Mouse (Mus musculus): ENCODE results near the gene Smarcd1.
A peak's percentile ranks its signal among the peaks of the same experiment; 100 is the strongest.

Smarcd1 gene

GRCm38 (mm10) chr15:99701999-99702900 is at the start of gene Smarcd1:
Gene Smarcd1, plus strand, starts transcription at chr15:99702129.
- peak; percentile 88 to 91 for DNase-seq (ENCODE audit: low read depth in 2 of 2, low spot score in 2 of 2)

GRCm38 (mm10) chr15:99653291-99653690 is 48.6 kb upstream of the Smarcd1 start:
- no peak for DNase-seq (ENCODE audit: low read depth in 2 of 2, low spot score in 2 of 2)

GRCm38 (mm10) chr15:99653876-99654275 is 48.1 kb upstream of the Smarcd1 start:
- no peak for DNase-seq (ENCODE audit: low read depth in 2 of 2, low spot score in 2 of 2)

- no peak for DNase-seq (ENCODE audit: low read depth in 2 of 2, low spot score in 2 of 2)
Measured at GRCm38 (mm10) chr15:99655956-99656355, 46.0 kb upstream of the Smarcd1 start.

GRCm38 (mm10) chr15:99658437-99658836 is 43.5 kb upstream of the Smarcd1 start:
- no peak for DNase-seq (ENCODE audit: low read depth in 2 of 2, low spot score in 2 of 2)

GRCm38 (mm10) chr15:99661121-99661830 is 40.7 kb upstream of the Smarcd1 start:
- DNase-seq (ENCODE audit: low read depth in 2 of 2, low spot score in 2 of 2) = no peak

- DNase-seq (ENCODE audit: low read depth in 2 of 2, low spot score in 2 of 2) = no peak
Measured at GRCm38 (mm10) chr15:99662371-99662770, 39.6 kb upstream of the Smarcd1 start.

- no peak for DNase-seq (ENCODE audit: low read depth in 2 of 2, low spot score in 2 of 2)
Measured at GRCm38 (mm10) chr15:99663964-99664599, 37.8 kb upstream of the Smarcd1 start.

- no peak for DNase-seq (ENCODE audit: low read depth in 2 of 2, low spot score in 2 of 2)
Measured at GRCm38 (mm10) chr15:99664600-99665451, 37.1 kb upstream of the Smarcd1 start.

GRCm38 (mm10) chr15:99667544-99667943 is 34.4 kb upstream of the Smarcd1 start:
- DNase-seq (ENCODE audit: low read depth in 2 of 2, low spot score in 2 of 2) = no peak

- peak; percentile 58 to 80 for DNase-seq (ENCODE audit: low read depth in 2 of 2, low spot score in 2 of 2)
Measured at GRCm38 (mm10) chr15:99668881-99669280, 33.0 kb upstream of the Smarcd1 start.

GRCm38 (mm10) chr15:99669392-99669791 is 32.5 kb upstream of the Smarcd1 start:
- DNase-seq (ENCODE audit: low read depth in 2 of 2, low spot score in 2 of 2) = no peak

GRCm38 (mm10) chr15:99670154-99670821 is 31.6 kb upstream of the Smarcd1 start, which contains the start of gene Asic1:
Gene Asic1, plus strand, starts transcription at chr15:99670368.
- DNase-seq (ENCODE audit: low read depth in 2 of 2, low spot score in 2 of 2) = no peak

GRCm38 (mm10) chr15:99670964-99671670 is 30.8 kb upstream of the Smarcd1 start:
- DNase-seq (ENCODE audit: low read depth in 2 of 2, low spot score in 2 of 2) = no peak

- DNase-seq (ENCODE audit: low read depth in 2 of 2, low spot score in 2 of 2) = no peak
Measured at GRCm38 (mm10) chr15:99671783-99672182, 30.1 kb upstream of the Smarcd1 start.

GRCm38 (mm10) chr15:99674866-99675265 is 27.1 kb upstream of the Smarcd1 start:
- DNase-seq (ENCODE audit: low read depth in 2 of 2, low spot score in 2 of 2) = no peak

- DNase-seq (ENCODE audit: low read depth in 2 of 2, low spot score in 2 of 2) = no peak
Measured at GRCm38 (mm10) chr15:99677089-99677488, 24.8 kb upstream of the Smarcd1 start.

GRCm38 (mm10) chr15:99678063-99678800 is 23.7 kb upstream of the Smarcd1 start:
- DNase-seq (ENCODE audit: low read depth in 2 of 2, low spot score in 2 of 2) = peak in 1 of 2 experiments; percentile 34

- DNase-seq (ENCODE audit: low read depth in 2 of 2, low spot score in 2 of 2) = no peak
Measured at GRCm38 (mm10) chr15:99679008-99679407, 22.9 kb upstream of the Smarcd1 start.
